Mouse (Mus musculus): ENCODE results near the gene Gm27027.

DNA sequence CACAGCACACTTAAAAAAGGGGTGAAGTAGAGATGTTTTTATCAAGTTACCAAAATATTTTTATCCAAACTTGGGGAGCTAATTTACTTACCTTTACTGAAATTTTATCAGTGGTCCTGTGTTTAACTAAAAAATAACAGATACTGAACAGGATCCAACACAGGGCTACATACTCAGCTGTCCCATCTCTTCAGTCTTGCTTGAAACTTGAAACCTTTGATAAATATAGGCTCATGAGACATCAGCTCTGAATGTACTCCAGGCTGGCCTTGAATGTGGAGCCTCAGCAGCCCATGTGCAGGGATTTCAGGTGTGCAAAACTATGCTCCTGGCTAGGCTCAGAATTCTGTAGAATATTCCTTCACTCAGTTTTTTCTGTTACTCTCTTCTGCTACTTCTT lies 34.4 kb upstream of the Gm27027 start:
- TF ChIP-seq POLR2A (IDR thresholded peaks at IDR 0.05; ENCODE audit: extremely low read depth, insufficient read depth, low read length) (no peak), CTCF (IDR thresholded peaks at IDR 0.05; ENCODE audit: extremely low read depth, insufficient read depth, low read length) (no peak)

Measured in cortical plate, adult 2 months (tissue).